Mouse (Mus musculus): Measurements from ENCODE around the gene Ntn5. TPM values are rescaled to one million over a fixed set of nuclear protein-coding genes. Genes with fewer than 3 reads are reported as not detected.

Gene Ntn5
- polyA plus RNA-seq (2012; rRNA removed) = 1.6 and 2.1 TPM in 2 replicates

DNA sequence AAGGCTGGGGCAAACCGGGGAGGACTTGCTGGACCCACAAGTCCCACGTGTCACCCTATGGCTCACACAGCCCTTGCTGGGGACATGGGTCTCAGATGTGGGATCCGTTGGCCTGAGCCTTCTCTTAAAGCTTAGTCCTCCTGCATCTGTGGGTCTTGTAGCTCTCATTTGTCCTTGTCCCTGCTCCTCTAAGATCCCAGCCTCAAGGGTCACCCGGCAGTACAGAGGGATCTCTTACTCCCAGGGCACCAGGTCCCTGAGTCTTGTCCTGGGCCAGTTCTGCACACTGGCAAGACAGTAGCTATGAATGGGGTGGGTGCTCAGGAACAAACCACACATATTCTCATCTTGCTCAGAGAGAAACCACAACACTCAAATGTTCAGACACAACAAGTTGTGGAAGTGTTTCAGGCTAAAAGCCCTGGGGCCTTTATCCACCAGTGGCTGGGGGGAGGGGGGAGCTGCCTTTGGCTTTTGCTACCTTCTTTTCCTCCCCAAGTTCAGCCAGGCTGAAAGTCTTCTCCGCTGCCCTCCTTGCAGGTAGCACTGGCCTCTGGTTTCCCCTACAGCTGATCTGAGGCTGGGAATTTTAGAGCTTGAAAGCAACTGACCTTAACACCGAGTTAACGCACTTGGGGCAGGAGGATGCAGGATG is at the start of gene Ntn5:
Gene Ntn5, plus strand, starts transcription at position 627 of the 655 bp plus-strand sequence.

DNA sequence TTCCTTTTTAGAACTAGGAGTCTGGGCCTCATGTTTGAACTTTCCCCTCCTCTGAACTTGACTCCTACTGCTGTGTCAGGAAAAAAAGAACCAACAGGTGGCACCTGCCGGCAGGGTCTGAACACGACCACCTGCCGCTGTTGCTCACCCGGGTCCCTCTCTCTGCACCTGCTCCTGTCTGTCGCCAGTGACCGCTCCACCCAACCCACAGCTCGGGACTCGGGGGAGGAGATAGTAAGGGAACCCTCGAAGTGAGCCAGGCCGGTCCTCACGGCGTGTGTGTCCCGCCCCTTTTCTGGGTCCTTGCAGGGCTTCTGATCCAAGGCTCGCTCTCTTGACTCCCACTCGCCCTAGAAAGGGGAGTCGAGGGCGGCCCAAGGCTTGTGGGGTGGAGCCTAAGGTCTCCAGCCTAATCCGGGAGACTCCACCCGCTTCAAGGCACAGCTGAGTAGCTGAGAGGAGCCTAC is 44.2 kb upstream of the Ntn5 start, which contains the start of gene Mamstr:
Gene Mamstr, plus strand, starts transcription at position 417 of the 467 bp plus-strand sequence.

DNA sequence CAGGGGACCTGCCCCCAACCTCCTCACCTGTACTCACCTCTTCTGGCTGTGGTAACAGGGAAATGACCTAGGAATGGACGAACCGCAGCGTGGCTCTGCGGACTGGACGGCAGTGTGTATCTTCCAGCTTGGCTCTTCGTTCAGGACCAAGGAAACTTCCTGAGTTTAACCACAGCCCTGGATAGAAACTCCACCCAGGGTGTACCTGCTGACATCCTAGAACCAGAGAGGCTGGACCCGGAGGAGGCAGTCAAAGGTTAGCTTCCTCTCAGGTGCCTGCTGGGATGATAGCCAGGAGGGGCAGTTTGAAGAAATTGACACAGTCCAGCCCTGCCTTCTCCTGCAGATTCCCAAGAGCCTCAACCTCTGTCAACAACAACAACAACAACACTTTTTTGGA is 17.7 kb upstream of the Ntn5 start, which contains the start of gene Fut2:
Gene Fut2, minus strand, starts transcription at position 234 of the 400 bp plus-strand sequence.

DNA sequence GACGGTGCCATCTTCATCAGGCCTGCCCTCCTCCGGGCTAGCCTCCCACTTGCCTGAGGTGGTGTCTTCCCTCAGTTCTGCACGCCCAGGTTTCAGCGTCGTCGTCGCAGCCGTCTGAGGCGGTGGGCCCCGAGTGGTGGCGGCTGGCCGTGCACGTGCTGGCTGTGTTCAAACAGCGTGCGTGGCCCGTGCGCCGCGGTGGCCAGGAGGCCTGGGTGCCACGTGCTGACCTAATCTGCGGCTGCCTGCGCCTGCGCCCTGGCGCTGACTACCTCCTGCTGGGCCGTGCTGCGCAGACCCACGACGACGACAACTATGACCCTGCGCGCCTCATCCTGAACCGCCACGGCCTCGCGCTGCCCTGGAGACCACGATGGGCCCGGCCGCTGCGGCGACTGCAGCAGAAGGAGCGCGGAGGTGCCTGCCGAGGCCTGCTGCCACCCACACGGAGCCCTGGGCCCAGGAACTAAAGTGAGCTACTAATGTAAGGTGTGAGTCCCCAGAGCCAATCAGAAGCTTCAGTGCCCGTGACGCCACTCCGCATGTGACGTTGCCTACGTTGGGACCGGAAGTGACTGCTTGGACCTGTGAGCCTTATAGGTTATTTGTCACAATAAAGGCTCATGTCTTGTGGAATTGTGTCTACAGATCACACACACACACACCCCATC is 10.2 kb downstream of the Ntn5 start, which contains the start of gene Sec1:
Gene Sec1, minus strand, starts transcription at position 482 of the 671 bp plus-strand sequence.

DNA sequence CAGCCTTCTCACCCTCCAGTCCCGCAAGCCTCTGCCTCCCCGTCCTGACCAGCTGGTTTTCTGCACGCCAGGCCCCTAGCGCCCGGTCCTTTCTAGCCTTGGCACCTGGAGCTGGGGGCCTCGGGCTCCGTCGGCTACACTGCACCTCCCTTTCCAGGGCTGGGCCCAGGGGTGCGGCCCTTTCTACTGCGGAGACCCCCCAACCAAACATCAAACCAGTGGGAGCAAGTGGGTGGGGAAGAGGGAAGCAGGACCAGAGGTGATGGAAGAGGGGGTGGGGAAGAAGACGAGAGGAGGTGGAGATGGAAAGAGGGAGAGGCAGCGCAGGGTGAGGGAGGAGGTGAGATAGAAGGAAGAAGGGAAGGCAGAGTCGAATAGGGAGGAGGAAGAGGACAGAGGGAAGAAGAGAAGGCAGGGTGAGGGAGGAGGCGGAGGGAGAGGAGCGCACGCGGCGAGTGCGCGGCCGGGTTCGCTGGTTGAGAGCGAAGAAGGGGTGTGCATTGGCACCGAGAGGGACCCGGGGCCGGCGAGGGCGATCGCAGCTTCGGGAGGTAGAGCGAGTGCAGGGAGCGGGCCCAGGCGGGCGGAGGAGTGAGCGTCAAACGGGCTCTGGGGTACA is 15.8 kb downstream of the Ntn5 start, which contains the start of gene Car11:
Gene Car11, plus strand, starts transcription at position 321 of the 619 bp plus-strand sequence.

DNA sequence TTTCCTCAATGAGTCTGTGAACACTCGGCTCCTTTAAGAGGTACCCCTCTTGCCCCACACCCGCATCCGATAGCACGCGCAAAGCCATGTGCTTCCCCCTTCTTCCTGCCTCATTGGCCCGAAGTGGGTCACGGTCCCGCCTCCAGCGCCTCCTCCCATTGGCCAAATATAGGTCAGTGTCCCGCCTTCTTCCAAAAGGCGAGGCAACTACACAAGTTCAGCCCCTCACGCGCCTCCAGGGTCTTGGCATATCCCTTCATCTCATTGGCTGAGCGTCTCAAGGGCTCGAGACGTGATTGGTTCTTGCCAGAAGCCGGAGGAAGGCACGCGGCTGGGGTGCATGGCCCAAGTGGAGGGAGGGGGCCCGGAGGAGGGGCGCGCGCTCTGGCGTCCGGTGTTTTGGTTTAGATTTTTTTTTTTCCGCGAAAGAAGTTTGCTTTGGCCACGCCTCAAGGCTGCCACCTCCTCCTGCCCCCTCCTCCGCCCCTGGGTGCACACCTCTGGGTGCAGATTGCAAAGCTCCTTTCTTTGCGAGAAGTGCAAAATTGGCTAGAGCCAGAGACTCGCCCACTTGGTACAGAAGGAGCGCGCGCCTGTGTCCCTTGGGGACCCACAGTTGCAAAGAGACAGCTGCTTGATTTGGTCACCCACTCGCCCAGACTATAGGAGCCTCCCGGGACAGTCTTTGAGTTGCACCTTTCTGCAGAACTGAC is 21.1 kb downstream of the Ntn5 start, which contains the start of gene Dbp:
Gene Dbp, plus strand, starts transcription at position 359 of the 713 bp plus-strand sequence.

DNA sequence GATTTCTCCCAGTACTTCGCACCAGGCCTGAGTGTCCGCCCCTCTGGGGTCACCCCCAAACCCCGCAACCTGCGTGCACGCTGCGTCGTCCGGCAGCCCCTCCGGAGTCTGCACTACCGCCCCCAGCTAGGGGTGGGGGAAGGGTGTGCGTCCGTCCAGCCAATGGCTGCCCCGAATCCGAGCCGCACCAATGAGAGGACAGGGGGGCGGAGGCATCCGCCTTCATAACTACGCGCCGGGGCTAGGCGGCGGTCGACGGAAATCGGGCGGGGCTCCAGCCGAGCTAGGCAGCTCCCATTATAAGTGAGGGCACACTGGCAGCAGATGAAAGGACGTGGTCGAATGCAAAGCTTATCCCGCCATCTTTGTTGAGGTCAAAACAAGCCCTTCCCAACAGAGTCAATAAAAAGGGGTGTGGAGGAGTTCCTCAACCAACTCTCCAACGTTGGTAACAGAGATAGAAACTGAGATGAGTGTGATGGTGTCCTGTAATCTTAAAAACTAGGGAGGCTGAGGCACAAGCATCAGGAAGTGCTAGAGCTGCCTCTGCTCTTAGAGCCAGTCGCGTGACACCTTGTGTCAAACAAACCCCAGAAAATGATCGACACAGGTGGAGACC is 31.4 kb downstream of the Ntn5 start, which contains the start of gene Rpl18:
Gene Rpl18, plus strand, starts transcription at position 368 of the 619 bp plus-strand sequence.

DNA sequence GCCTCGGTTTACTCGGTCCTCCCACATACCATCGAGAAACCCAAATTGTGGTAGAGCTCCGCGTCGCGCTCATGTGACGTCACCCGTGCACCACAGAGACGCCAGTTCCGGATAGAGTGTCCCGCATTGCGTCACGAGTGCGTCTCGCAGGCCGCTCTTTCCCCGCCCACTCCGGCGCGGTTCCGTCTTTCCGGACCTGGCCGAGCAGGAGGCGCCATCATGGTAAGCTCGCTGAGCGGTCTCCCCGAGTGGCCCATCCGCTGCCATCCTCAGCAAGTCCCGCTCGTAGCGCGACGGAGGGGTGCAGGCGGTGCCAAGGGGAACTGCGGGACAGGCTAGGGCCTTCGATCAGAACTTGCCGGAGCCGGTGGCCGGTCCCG is 34.1 kb downstream of the Ntn5 start, which contains the start of gene Sphk2:
Gene Sphk2, minus strand, starts transcription at position 85 of the 380 bp plus-strand sequence.

DNA sequence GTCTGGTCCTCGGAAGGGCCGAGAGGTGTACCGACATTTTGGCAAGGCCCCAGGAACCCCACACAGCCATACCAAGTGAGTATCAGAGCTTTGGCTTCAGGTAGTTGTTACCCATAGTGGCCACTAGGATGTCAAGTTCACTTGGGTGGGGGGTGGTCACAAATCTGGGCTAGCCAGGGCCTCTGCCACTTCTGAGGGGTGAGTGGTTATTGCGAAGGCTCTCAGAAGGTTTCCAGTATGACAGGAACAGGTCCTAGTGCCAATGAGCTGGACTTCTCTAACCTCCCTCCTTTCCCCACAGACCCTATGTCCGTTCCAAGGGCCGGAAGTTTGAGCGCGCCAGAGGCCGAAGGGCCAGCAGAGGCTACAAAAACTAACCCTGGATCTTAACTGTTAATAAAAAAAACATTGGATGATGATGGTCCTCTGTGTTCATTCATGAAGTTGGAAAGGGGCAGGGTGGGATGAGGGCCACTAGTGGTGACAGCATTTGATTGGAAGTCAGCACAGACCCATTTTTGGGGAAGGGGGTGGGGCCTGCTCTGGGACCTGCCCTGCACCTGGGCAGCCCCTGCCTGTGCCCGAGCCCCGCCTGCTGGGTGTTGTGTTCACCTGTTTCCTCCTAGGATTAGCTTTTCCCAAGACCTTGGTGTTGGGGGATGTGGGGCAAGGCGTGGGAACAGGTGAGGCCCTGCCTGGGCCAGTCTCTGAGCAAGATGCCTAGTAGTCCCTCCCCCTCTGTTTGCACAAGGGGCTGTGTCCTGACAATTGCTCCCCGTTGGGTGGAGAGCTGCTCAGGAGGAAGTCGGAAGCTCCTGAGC is 36.8 kb downstream of the Ntn5 start, which contains the start of gene Fam83e:
Gene Fam83e, plus strand, starts transcription at position 800 of the 821 bp plus-strand sequence.

DNA sequence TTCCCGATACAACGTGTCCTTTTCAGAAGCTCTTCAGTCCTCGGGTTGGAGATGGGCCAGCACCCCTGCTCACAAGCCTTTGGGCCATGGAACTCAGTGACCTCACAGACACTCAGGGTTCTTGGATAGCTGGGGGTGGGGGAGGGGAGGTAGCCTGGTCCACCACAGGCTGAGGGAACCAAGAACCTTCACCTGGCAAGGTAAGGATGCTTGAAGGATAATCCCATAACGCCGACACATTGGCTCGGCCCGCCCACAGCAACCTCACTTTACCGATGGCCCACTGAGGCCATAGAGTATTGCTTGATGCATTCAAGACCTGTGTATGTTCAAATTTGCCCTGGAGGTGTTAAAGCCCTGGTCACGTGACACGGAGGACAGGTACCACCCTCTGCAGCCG is 41.9 kb downstream of the Ntn5 start, which contains the start of gene Spaca4:
Gene Spaca4, minus strand, starts transcription at position 101 of the 400 bp plus-strand sequence.

Other genes with a start within 250 kb of the Ntn5 start
- 61.3 and 69.1 TPM in 2 replicates for gene Gys1, start 249.2 kb upstream of the Ntn5 start, polyA plus RNA-seq (2012; rRNA removed)
- gene Ruvbl2, start 245.9 kb upstream of the Ntn5 start, polyA plus RNA-seq (2012; rRNA removed) = 136 and 158 TPM in 2 replicates
- gene Ftl1, start 224.1 kb upstream of the Ntn5 start, polyA plus RNA-seq (2012; rRNA removed) = 3,494 and 4,463 TPM in 2 replicates
- gene Bax, start 217.1 kb upstream of the Ntn5 start, polyA plus RNA-seq (2012; rRNA removed) = 193 and 194 TPM in 2 replicates
- gene Tulp2, start 202.1 kb upstream of the Ntn5 start, polyA plus RNA-seq (2012; rRNA removed) = 33.8 and 34.3 TPM in 2 replicates
- not detected in 2 replicates for gene Gm45808, start 197.2 kb upstream of the Ntn5 start, polyA plus RNA-seq (2012; rRNA removed)
- gene Dhdh, start 195.2 kb upstream of the Ntn5 start, polyA plus RNA-seq (2012; rRNA removed) = 5.4 and 8.6 TPM in 2 replicates
- gene Nucb1, start 173.6 kb upstream of the Ntn5 start, polyA plus RNA-seq (2012; rRNA removed) = 409 and 461 TPM in 2 replicates
- 57.1 and 60.9 TPM in 2 replicates for gene Ppp1r15a, start 157.8 kb upstream of the Ntn5 start, polyA plus RNA-seq (2012; rRNA removed)
- gene Plekha4, start 157.7 kb upstream of the Ntn5 start, polyA plus RNA-seq (2012; rRNA removed) = 29.4 and 35.1 TPM in 2 replicates
- gene Hsd17b14, start 129.1 kb upstream of the Ntn5 start, polyA plus RNA-seq (2012; rRNA removed) = 1.4 and 3.4 TPM in 2 replicates
- 129 and 164 TPM in 2 replicates for gene Bcat2, start 113.9 kb upstream of the Ntn5 start, polyA plus RNA-seq (2012; rRNA removed)
- 0.21 and 0.23 TPM in 2 replicates for gene Fgf21, start 68.5 kb upstream of the Ntn5 start, polyA plus RNA-seq (2012; rRNA removed)
- 0.13 and 0.14 TPM in 2 replicates for gene Fut1, start 66.7 kb upstream of the Ntn5 start, polyA plus RNA-seq (2012; rRNA removed)
- gene Izumo1, start 62.2 kb upstream of the Ntn5 start, polyA plus RNA-seq (2012; rRNA removed) = 0.38 and 0.40 TPM in 2 replicates
- 34.6 and 43.6 TPM in 2 replicates for gene Rasip1, start 56.5 kb upstream of the Ntn5 start, polyA plus RNA-seq (2012; rRNA removed)
- gene Mamstr, start 44.0 kb upstream of the Ntn5 start, polyA plus RNA-seq (2012; rRNA removed) = 9.0 and 9.6 TPM in 2 replicates
- gene Fut2, start 17.6 kb upstream of the Ntn5 start, polyA plus RNA-seq (2012; rRNA removed) = 8.6 and 9.1 TPM in 2 replicates
- 0.73 and 0.98 TPM in 2 replicates for gene Sec1, start 10.4 kb downstream of the Ntn5 start, polyA plus RNA-seq (2012; rRNA removed)
- gene Car11, start 15.8 kb downstream of the Ntn5 start, polyA plus RNA-seq (2012; rRNA removed) = 18.0 and 20.0 TPM in 2 replicates
- 92.6 and 115 TPM in 2 replicates for gene Dbp, start 21.1 kb downstream of the Ntn5 start, polyA plus RNA-seq (2012; rRNA removed)
- gene Rpl18, start 31.4 kb downstream of the Ntn5 start, polyA plus RNA-seq (2012; rRNA removed) = 1,751 and 1,782 TPM in 2 replicates
- gene Sphk2, start 34.0 kb downstream of the Ntn5 start, polyA plus RNA-seq (2012; rRNA removed) = 88.6 and 89.2 TPM in 2 replicates
- 1.4 and 2.3 TPM in 2 replicates for gene Fam83e, start 37.2 kb downstream of the Ntn5 start, polyA plus RNA-seq (2012; rRNA removed)
- gene Spaca4, start 41.8 kb downstream of the Ntn5 start, polyA plus RNA-seq (2012; rRNA removed) = not detected in 2 replicates
- 14.7 and 15.5 TPM in 2 replicates for gene Lmtk3, start 99.7 kb downstream of the Ntn5 start, polyA plus RNA-seq (2012; rRNA removed)
- 1.00 and 1.4 TPM in 2 replicates for gene Sult2b1, start 100.6 kb downstream of the Ntn5 start, polyA plus RNA-seq (2012; rRNA removed)
- gene Cyth2, start 130.6 kb downstream of the Ntn5 start, polyA plus RNA-seq (2012; rRNA removed) = 53.4 and 103 TPM in 2 replicates
- gene Kcnj14, start 140.8 kb downstream of the Ntn5 start, polyA plus RNA-seq (2012; rRNA removed) = 0.96 and 1.2 TPM in 2 replicates
- gene Grwd1, start 146.9 kb downstream of the Ntn5 start, polyA plus RNA-seq (2012; rRNA removed) = 38.0 and 40.6 TPM in 2 replicates
- 330 and 392 TPM in 2 replicates for gene Kdelr1, start 188.8 kb downstream of the Ntn5 start, polyA plus RNA-seq (2012; rRNA removed)
- 4.1 and 7.2 TPM in 2 replicates for gene Grin2d, start 194.4 kb downstream of the Ntn5 start, polyA plus RNA-seq (2012; rRNA removed)
- 0.87 and 1.5 TPM in 2 replicates for gene Syngr4, start 212.7 kb downstream of the Ntn5 start, polyA plus RNA-seq (2012; rRNA removed)
- 50.4 and 51.3 TPM in 2 replicates for gene Tmem143, start 212.9 kb downstream of the Ntn5 start, polyA plus RNA-seq (2012; rRNA removed)
- gene Emp3, start 237.4 kb downstream of the Ntn5 start, polyA plus RNA-seq (2012; rRNA removed) = 491 and 520 TPM in 2 replicates
- 19.9 and 20.0 TPM in 2 replicates for gene Ccdc114, start 240.1 kb downstream of the Ntn5 start, polyA plus RNA-seq (2012; rRNA removed)

Measured in ovary, adult 2 months (tissue).